Mouse (Mus musculus): ENCODE results near the gene Rassf4. TPM values are rescaled to one million over a fixed set of nuclear protein-coding genes. Genes with fewer than 3 reads are reported as not detected.

Rassf4 gene
- 18.1 and 20.6 TPM in 2 replicates for polyA plus RNA-seq (2012; rRNA removed)

DNA sequence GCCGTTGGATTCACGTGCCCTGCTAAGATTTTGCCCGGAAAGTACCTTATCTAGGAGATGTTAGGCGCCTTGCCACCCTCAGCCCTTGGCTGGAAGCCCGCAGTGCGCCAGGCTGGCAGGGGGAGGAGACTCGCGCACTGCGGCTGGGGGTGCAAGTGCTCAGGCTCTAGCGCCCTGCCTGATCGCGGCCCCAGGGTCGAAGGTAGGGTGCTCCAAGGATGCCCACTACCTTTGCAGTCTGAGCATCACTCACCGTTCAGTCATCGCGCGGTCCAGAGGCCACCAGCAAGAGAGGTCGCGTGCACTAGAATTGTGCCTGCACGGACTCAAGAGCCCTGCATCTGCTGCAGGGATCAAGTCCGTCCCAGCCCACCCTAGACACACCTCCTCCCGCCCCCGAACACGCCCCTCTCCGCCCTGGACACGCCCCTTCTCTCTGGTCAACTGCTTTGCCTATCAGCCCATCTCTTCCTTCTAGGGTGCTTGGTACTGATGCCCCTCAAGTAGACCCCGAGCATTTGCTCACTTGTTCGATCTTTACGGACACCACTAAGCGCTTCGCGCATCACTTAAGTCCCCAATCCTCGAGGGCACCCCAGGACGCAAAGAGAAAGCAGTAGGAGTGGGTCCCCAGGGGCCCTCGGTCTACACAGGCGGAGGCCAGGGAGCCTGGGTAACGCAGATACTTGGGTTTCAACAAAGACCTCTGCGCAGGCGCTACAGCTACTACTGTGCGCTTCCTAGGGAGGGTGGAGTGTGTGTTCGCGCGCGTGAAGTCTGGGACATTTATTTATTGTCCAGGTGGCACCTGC lies at the start of gene Rassf4:
Gene Rassf4, minus strand, starts transcription at position 482 of the 812 bp plus-strand sequence.
- Histone ChIP-seq H3K4me1 (ENCODE audit: control insufficient read depth, insufficient read depth, low read length) (peaks cover 8% of the 10 kb centered on the region; the same call in 1 of the 2 replicates), H3K4me3 (replicated peaks; ENCODE audit: extremely low read depth, low read depth, low read length) (peak within 1 kb of the TSS; percentile 69)
- TF ChIP-seq POLR2A (IDR thresholded peaks at IDR 0.05; ENCODE audit: borderline replicate concordance, extremely low read depth, low read depth, low read length): peak; percentile 42; the same call in 1 of the 2 replicates
- no peak for TF ChIP-seq CTCF (IDR thresholded peaks at IDR 0.05; ENCODE audit: insufficient read depth, low read length)
- WGBS: 2% methylated on average over 44 of the region's 44 CpGs
- peak; percentile 81 for DNase-seq

DNA sequence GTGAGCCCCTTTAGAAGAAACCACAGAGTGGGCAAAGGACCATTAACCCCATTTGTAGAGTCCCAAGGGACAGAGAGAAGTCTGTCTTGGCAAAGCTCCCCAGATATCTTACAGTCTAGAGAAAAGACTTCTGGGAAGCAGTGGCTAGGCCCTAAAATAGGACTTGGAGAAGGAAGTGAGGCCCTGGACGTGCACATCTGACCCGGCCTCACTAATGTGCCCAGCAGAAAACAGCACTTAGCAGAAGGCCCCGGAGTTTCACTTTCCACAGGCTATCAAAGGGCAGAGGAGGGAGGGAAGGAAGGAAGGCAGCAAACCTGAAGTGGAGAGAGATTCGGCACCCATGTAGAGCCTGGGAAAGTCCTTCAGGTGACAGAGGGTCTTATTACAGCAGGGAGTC lies 45.2 kb upstream of the Rassf4 start:
- Histone ChIP-seq H3K4me1 (ENCODE audit: control insufficient read depth, insufficient read depth, low read length) (no peaks in the 10 kb centered on the region), H3K4me3 (replicated peaks; ENCODE audit: extremely low read depth, low read depth, low read length) (no peak overlapping the region)
- WGBS: 50% methylated on average over 4 of the region's 4 CpGs
- TF ChIP-seq CTCF (IDR thresholded peaks at IDR 0.05; ENCODE audit: insufficient read depth, low read length) (no peak), POLR2A (IDR thresholded peaks at IDR 0.05; ENCODE audit: borderline replicate concordance, extremely low read depth, low read depth, low read length) (no peak)
- DNase-seq: no peak

DNA sequence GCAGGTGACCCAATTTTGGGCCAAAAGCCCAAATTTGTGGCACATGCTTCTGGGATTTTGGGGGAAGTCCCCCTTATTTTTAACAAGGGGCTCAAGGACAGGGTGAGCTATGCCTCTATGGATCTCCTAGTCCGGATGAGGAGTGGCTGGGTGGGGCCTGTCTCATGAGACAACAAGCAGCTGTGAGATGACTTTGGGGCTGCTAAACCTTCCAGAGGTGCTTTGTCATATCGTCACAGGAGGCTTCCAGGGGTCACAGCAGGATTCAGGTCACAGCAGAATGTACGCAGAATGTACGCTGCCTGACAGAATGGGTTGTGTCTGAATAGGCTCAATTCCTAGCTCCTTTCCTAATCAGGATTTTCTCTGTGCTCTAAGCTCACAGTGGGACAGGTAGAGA lies 44.6 kb upstream of the Rassf4 start:
- WGBS: 83% methylated on average over 4 of the region's 4 CpGs
- Histone ChIP-seq H3K4me3 (replicated peaks; ENCODE audit: extremely low read depth, low read depth, low read length) (no peak overlapping the region), H3K4me1 (ENCODE audit: control insufficient read depth, insufficient read depth, low read length) (no peaks in the 10 kb centered on the region)
- no peak for DNase-seq
- no peak for TF ChIP-seq POLR2A (IDR thresholded peaks at IDR 0.05; ENCODE audit: borderline replicate concordance, extremely low read depth, low read depth, low read length)
- no peak for TF ChIP-seq CTCF (IDR thresholded peaks at IDR 0.05; ENCODE audit: insufficient read depth, low read length)

DNA sequence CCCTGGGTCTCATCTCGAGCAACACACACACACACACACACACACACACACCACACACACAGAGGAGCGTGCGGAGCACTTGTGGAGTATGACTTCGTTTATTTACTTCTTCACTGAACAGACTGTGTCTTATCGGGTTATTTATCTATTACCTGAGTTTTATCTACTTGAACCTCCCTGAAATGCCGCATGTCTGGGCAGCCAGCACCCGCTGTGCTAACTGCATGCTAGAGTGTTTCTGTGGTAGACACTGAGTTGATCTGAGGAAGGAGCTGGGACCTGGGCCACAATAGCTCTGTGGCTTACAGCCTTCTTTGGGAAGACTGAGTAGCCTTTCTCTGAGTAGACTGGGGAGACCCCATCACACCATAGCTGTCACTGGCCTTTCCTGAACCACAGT lies 44.1 kb upstream of the Rassf4 start:
- DNase-seq: no peak
- no peaks in the 10 kb centered on the region for H3K4me1 ChIP-seq (ENCODE audit: control insufficient read depth, insufficient read depth, low read length)
- 62% methylated on average over 7 of the region's 7 CpGs for WGBS
- TF ChIP-seq POLR2A (IDR thresholded peaks at IDR 0.05; ENCODE audit: borderline replicate concordance, extremely low read depth, low read depth, low read length) (no peak), CTCF (IDR thresholded peaks at IDR 0.05; ENCODE audit: insufficient read depth, low read length) (no peak)
- no peak overlapping the region for H3K4me3 ChIP-seq (replicated peaks; ENCODE audit: extremely low read depth, low read depth, low read length)

DNA sequence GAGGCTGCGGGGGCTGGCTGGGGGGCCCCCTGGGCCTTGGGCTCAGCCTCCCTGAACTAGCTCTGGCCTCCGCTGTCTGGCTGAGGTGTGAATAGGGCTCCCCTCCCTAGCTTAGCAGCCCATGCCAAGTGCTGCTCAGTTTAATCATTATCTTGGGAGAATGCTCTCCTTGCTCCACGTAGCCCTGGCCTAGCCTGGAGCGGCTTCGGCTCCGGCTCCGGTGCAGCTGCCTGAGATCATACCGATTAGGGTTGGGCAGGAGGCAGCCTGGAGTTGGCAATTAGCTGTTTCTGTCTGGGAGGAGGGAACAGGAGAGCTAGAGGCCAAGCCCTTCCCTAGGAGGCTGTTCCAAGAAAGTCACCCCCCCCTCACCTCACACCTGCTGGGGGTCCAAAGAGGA lies 42.9 kb upstream of the Rassf4 start, which contains the start of gene Tmem72:
Gene Tmem72, minus strand, starts transcription at position 248 of the 400 bp plus-strand sequence.
- DNase-seq: no peak
- TF ChIP-seq POLR2A (IDR thresholded peaks at IDR 0.05; ENCODE audit: borderline replicate concordance, extremely low read depth, low read depth, low read length): no peak
- TF ChIP-seq CTCF (IDR thresholded peaks at IDR 0.05; ENCODE audit: insufficient read depth, low read length): no peak
- Histone ChIP-seq H3K4me3 (replicated peaks; ENCODE audit: extremely low read depth, low read depth, low read length) (no peak within 1 kb of the TSS), H3K4me1 (ENCODE audit: control insufficient read depth, insufficient read depth, low read length) (no peaks in the 10 kb centered on the region)
- WGBS: 60% methylated on average over 8 of the region's 8 CpGs

DNA sequence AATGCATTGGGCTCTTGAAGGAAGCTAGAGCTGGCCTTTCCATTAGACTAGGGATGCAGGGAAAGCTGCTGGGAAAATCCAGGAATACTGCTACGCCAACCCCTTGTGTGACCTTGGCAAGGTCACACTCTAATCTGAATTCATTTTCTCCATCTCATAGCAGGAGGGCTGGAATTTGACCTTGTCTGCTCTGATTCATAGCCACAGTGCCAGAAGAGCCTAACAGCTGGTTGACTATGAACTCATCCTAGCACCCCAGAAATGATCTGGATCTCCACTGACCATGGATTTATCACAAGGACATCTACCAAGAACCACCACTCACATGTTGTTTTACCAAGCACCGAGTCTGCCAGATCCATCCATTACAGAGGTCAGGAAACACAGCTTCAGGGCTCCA lies 41.4 kb upstream of the Rassf4 start:
- no peak overlapping the region for H3K4me3 ChIP-seq (replicated peaks; ENCODE audit: extremely low read depth, low read depth, low read length)
- 74% methylated on average over 2 of the region's 2 CpGs for WGBS
- TF ChIP-seq POLR2A (IDR thresholded peaks at IDR 0.05; ENCODE audit: borderline replicate concordance, extremely low read depth, low read depth, low read length): no peak
- TF ChIP-seq CTCF (IDR thresholded peaks at IDR 0.05; ENCODE audit: insufficient read depth, low read length): no peak
- DNase-seq: no peak
- H3K4me1 ChIP-seq (ENCODE audit: control insufficient read depth, insufficient read depth, low read length): no peaks in the 10 kb centered on the region

DNA sequence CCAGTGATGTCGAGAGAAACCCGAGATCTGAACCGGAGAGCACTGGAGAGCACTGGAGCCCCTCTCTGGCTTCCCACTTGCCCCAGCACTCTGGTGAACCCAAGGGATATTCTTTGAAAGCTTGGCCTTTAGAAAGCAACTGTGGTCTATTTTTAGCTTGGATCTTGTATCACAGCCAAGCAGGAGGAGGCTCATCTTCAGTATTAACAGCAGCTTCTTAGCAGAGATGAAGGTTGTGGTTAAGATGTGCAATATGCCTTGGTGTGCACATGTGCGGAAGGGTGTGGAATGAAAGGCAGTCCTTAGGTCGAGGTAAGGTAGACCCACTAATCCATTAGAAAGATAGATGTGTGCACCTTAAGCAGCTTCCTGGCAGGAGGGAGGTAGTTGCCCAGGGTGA lies 40.8 kb upstream of the Rassf4 start:
- 74% methylated on average over 5 of the region's 5 CpGs for WGBS
- Histone ChIP-seq H3K4me1 (ENCODE audit: control insufficient read depth, insufficient read depth, low read length) (no peaks in the 10 kb centered on the region), H3K4me3 (replicated peaks; ENCODE audit: extremely low read depth, low read depth, low read length) (no peak overlapping the region)
- no peak for DNase-seq
- TF ChIP-seq POLR2A (IDR thresholded peaks at IDR 0.05; ENCODE audit: borderline replicate concordance, extremely low read depth, low read depth, low read length) (no peak), CTCF (IDR thresholded peaks at IDR 0.05; ENCODE audit: insufficient read depth, low read length) (no peak)

DNA sequence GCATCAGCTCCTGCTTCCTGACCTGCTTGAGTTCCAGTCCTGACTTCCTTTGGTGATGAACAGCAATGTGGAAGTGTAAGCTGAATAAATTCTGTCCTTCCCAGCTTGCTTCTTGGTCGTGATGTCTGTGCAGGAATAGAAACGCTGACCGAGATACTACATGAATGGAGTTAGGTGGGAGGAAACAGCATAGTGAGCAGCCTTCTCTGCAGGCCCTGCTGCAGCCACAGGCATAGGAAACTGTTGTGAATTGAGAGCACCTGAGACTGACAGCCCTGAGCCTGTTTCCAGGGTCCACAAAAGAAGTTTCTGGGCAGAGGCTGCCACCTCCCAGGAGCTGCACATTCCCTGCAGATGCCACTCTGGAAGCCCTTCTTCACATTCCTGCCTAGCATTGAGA lies 40.2 kb upstream of the Rassf4 start:
- Histone ChIP-seq H3K4me1 (ENCODE audit: control insufficient read depth, insufficient read depth, low read length) (no peaks in the 10 kb centered on the region), H3K4me3 (replicated peaks; ENCODE audit: extremely low read depth, low read depth, low read length) (no peak overlapping the region)
- no peak for TF ChIP-seq POLR2A (IDR thresholded peaks at IDR 0.05; ENCODE audit: borderline replicate concordance, extremely low read depth, low read depth, low read length)
- TF ChIP-seq CTCF (IDR thresholded peaks at IDR 0.05; ENCODE audit: insufficient read depth, low read length): no peak
- no peak for DNase-seq
- 81% methylated on average over 3 of the region's 3 CpGs for WGBS

DNA sequence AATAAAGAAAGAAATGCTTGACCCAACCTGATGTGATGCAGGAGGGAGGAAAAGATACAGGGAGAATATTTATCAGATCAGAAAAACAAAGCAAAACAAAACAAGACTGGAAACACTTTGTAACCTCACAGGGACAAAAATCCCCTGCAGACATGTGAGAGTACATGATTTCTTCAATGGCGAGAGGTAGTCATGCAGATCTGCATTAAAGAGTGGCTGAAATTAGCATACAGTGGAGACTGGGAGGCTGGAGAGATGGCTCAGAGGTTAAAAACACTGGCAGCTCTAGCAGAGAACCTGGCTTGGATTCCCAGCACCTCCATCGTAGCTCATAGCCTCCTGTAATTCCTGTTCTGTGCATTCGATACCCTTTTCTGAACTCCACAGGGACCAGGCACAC lies 38.8 kb upstream of the Rassf4 start:
- 92% methylated on average over 3 of the region's 3 CpGs for WGBS
- TF ChIP-seq POLR2A (IDR thresholded peaks at IDR 0.05; ENCODE audit: borderline replicate concordance, extremely low read depth, low read depth, low read length): no peak
- no peak for TF ChIP-seq CTCF (IDR thresholded peaks at IDR 0.05; ENCODE audit: insufficient read depth, low read length)
- DNase-seq: no peak
- no peak overlapping the region for H3K4me3 ChIP-seq (replicated peaks; ENCODE audit: extremely low read depth, low read depth, low read length)
- H3K4me1 ChIP-seq (ENCODE audit: control insufficient read depth, insufficient read depth, low read length): no peaks in the 10 kb centered on the region

DNA sequence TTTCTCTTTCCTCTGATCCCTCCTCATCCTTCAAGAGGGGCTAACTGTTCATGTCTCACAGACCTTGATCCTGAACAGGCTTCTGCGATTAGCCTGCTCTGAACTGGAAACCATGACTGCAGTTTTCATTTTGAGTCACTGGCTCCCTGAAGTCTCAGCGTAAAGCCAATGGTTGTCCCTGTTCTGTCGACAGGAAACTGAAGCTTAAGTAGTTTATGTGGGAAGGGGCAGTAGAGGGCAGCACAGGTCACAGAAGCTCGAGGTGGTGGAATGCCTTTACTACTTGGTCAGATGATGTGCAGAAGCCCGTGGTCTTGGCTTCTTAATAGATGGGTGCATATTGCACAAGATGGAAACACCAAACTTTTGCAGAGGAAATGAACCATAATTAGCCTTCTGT lies 38.3 kb upstream of the Rassf4 start:
- DNase-seq: no peak
- Histone ChIP-seq H3K4me1 (ENCODE audit: control insufficient read depth, insufficient read depth, low read length) (no peaks in the 10 kb centered on the region), H3K4me3 (replicated peaks; ENCODE audit: extremely low read depth, low read depth, low read length) (no peak overlapping the region)
- WGBS: 25% methylated on average over 5 of the region's 5 CpGs
- TF ChIP-seq POLR2A (IDR thresholded peaks at IDR 0.05; ENCODE audit: borderline replicate concordance, extremely low read depth, low read depth, low read length) (no peak), CTCF (IDR thresholded peaks at IDR 0.05; ENCODE audit: insufficient read depth, low read length) (no peak)

All from lung, adult 2 months (tissue).